Mouse (Mus musculus): ENCODE data around the gene Fat3.

The Fat3 gene

DNA sequence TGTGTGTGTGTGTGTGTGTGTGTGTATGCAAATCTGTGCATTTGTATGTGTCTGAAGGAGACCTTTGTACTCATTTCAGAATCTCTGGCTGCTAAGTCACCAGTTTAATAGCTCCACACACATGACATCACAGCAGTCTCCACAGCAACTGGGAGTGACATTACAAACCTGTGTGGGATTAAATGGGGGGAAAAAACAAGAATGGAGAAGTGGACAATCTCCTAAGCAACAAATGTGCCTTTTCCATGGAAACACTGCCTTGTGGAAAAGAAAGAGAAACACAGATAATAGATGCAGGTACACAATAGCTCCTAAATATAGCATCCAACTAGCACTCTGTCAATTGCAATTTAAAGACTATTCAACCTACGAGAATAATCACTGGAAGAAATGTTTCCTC is 353.4 kb downstream of the Fat3 start:
- DNase-seq (ENCODE audit: low read depth, low spot score) = no peak

DNA sequence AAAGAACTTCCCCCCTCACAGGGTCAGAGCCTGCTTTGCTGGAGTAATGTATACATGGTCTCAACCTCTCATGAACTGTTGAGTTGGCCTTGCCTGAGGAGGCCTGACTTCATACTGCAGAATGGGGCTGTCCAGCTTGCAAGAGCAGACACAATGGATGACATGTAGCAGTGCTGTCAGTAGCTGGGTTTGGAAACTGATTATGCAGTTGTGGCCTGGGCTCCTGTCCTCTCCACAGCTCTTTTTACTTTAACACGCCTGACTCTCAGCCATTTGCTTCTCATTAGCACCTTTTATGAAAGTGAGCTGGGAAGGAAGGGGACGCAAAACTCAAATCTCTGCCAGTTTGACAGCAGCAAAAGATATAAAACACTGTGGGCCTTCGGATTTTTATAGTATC is 356.4 kb downstream of the Fat3 start:
- DNase-seq (ENCODE audit: low read depth, low spot score) = no peak

GRCm38 (mm10) chr9:16139300-16139699 is 361.8 kb downstream of the Fat3 start:
- DNase-seq (ENCODE audit: low read depth, low spot score) = no peak

DNA sequence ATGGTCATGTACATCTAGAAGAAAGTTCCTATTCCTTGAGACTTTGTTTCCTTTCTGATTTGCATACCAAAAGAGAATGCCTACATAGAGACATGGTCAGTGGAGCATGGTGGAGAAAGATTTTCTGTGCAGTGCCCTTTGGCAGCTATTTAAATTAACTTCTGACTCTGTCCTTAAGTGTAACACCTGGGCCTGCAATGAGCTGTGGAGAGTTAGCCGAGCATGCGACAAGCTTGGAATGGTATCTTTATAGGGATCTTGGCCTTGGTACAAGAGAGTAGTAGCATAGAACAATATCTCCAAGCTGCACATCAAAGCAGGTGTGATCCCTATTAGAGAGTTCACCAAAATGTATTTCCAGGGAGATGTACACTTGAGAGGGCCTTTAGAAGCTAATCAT is 368.0 kb downstream of the Fat3 start:
- DNase-seq (ENCODE audit: low read depth, low spot score) = peak; percentile 59

GRCm38 (mm10) chr9:16132594-16132993 is 368.5 kb downstream of the Fat3 start:
- DNase-seq (ENCODE audit: low read depth, low spot score) = no peak

GRCm38 (mm10) chr9:16121756-16122155 is 379.3 kb downstream of the Fat3 start:
- no peak for DNase-seq (ENCODE audit: low read depth, low spot score)

DNA sequence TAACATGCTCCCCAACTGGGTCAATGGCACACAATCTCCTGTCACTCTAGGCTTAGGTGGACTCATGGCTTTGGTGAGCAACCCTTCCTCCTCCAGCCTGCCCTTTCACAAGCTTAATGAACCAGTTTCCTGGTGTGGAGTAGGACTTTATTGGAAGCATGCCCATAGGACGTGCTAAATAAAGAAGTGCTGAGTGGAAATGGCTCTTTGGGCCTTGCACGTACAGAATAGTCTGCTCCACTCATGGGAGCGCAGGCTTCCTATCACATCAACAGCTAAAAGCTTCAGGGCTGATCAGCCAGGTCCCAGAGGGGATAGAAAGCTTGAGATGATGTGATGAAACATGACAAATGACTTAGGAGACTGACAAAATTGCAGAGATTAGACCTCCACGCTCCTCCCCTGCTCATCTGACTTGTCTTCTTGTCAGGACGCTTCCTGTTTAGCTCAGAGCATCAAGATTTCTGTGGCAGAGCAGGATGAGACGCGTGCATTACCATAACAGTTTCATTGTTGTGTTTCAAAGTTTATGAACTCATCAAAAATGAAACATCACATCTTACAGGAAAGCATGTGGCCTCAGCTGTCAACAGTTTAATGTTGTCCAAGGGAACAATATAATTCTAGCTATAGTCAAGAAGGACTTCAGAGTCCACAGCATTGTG is 386.1 kb downstream of the Fat3 start:
- no peak for DNase-seq (ENCODE audit: low read depth, low spot score)

DNA sequence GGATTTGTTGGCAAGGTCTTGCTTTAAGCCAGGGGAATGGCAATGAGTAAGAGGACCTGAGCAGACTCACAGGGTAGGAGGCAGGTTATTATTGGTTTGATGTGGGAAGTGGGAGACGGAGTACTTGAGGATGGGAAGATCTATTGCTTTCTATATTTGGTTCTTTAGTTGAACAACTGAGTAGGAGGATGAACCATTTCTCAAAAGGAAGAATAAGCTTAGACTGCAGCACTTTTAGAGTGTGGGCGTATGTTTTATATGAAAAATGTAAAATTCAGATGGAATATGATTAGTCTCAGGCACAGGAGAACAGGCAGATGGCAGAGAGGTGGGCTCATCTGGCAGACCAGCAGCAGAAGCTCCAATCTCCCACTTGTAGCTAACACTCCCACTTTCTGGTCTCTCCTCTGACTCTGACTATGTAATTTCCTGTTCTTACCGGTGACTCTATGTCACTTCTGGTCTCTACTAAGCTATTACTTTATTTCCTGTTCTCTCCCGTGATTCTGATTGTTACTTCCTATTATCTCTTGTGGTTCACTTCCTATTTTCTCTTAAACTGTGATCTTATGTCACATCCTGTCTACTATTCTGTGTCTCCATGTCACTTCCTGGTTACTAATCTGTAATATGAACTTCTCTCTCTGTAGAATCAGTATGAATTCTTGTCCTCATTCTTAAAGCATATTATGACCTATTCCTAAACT is 387.0 kb downstream of the Fat3 start:
- peak; percentile 37 for DNase-seq (ENCODE audit: low read depth, low spot score)

GRCm38 (mm10) chr9:16107900-16108299 is 393.2 kb downstream of the Fat3 start:
- DNase-seq (ENCODE audit: low read depth, low spot score) = no peak

DNA sequence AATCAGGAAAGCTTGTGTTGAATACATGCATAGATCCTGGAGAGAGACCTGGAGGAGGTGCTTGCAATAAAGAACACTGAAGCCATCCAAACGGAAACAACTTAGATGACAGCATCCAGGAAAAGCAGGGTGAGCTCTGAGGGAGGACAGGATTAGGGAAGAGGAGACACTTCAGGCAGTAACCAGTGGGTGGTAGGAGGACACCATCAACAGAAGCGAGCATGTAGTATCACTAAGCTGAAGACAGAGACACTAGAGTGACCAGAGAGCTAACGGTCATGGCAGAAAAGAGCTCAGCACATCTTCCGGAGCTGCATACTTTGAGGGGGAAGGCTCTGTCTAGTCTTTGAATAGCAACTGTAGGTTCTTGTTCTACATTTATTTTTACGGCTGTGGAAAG is 393.7 kb downstream of the Fat3 start:
- no peak for DNase-seq (ENCODE audit: low read depth, low spot score)

DNA sequence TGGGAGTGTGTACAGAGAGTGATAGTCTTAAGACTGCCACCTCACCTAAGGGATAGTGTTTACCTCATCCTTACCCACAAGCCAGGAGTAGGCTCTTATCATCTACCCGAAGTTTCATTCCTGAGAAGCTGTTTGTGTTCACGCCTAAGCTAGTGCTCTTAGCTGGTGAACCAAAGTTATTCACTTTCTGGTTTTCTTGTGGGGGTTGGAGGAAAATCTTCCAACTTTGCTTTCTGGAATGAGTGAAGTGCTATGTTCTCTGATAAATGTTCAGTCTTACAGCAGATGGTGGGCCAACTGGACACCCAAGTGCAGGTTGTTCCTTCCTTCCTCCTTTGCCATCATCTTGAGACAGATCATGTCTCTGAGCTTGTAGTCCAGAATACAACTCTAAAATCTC is 402.5 kb downstream of the Fat3 start:
- no peak for DNase-seq (ENCODE audit: low read depth, low spot score)

DNA sequence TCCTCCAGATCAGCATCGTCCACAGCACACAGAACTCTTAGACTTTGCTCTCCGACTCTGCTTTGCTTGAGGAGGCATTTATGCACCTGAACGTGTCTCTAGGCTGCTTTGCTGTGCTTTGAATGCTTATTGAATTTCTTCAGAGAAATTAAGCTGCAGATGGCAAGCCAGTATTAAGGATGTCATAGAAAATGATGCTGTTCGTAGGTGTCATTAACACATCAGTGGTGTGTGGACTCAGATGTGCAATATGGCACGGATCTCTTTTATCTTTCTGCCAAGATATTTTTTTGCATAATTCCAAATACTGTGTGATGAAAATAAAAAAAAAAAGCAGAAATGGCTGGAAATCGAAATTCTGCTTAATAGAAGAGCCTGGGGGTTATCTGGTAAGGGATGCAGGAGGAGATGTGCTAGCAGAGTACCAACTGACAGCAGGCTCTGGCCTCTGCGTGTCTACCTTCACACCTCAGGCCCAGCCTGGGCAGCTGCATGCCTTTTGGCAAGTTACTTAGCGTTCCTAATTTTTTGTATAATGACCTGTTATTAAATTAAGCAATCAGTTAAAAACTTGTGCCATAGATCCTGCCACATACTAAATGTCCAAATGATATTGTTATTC is 407.9 kb downstream of the Fat3 start:
- DNase-seq (ENCODE audit: low read depth, low spot score) = no peak

DNA sequence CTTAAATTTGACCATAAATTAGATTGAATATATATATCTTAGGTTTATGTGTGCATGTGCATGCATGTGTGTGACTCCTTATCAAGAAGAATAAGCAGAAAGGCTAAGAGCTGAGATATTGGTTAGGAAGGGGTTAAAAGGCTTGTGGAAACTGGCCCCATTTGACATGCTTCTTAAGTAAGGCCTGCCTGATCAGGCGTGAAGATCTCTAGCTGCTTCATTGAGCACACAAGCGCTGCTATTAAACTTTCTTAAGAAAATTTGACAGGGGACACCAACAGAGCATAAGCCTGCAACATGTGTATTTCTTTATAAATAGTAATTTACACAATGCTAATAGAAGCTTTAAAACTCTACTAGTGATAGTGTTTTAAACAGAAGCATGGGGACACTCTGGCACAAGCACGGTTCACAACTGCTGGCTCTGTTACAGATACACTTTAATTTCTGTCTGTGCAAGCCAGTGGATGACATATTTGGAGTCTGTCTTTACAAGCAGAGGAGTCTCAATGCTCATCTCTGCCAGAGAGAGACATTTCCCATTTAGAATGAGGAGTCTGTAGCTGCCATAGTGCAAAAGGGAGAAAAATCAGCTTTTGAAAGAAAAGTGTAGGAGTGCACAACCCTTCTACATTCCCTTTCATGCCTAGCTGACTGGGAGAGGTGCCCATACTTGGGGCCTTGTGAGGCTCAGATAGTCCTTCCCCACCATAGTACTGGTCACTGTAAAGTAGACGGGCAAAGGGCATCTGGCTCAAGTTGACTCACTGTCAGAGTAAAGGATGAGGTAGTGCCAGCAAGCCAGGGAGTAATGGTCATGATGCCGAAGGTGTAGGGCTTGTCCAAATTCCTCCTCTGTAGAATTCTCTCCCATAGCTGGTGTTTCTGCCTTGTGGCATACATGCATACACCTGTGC is 408.8 kb downstream of the Fat3 start:
- DNase-seq (ENCODE audit: low read depth, low spot score) = peak; percentile 81

DNA sequence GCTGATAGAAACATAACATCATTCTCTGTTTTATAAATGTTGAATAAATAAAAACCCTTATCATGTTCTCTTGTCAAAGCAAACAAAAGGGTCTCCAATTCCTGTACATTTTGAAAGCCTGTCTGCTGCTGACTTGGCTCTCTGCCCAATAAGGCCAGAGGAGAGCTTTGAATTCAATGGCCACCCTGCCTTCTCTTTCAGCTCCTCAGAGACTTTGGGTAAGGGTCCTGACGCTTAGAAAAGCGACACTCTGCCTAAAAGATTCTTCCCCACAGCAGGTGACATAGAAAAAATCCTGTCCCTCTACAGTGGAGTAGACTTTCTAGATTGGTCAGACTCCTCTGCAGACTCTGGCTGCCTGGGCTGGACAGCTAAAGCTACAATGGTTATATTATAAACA is 421.8 kb downstream of the Fat3 start:
- no peak for DNase-seq (ENCODE audit: low read depth, low spot score)

- no peak for DNase-seq (ENCODE audit: low read depth, low spot score)
Measured at GRCm38 (mm10) chr9:16074664-16075063, 426.4 kb downstream of the Fat3 start.

- no peak for DNase-seq (ENCODE audit: low read depth, low spot score)
Measured at GRCm38 (mm10) chr9:16074116-16074515, 427.0 kb downstream of the Fat3 start.

DNA sequence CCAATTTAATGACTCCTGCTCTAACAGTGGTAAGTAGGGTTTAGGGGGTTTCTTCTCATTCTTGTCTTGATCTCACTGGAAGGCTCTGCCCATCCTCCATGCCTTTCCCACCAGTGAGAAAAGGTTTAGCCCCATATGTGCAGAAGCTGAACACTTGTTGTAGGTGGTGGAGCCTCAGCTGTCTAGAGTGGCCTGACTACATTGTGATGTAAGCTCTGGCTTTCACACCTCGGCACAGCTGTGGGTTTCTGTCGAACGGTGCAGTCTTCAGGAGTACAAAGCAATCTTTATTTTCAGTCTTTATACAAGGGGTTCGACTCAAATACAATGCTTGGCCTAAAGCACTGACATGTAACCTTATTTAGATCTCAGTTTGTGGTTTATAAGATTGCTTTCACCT is 437.6 kb downstream of the Fat3 start:
- no peak for DNase-seq (ENCODE audit: low read depth, low spot score)

GRCm38 (mm10) chr9:16062472-16062871 is 438.6 kb downstream of the Fat3 start:
- no peak for DNase-seq (ENCODE audit: low read depth, low spot score)

DNA sequence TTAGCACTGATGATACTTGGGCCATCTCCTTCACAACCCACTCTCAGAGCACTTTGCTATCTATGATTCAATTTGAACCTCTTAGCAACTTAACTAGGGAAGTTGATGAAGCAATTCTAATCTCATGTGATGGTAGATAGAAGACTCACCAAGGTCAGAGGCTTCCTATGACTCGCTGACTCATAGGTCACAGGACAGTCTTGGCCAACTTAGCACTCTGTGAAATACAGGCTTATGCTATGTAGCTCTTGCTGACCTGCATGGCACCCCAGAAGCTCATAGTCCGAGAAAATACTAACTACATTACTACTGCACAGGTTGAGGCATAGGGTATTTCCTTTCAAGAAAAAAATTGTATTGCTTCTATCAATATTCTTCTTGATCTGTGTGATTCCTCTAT is 454.4 kb downstream of the Fat3 start:
- DNase-seq (ENCODE audit: low read depth, low spot score) = no peak

DNA sequence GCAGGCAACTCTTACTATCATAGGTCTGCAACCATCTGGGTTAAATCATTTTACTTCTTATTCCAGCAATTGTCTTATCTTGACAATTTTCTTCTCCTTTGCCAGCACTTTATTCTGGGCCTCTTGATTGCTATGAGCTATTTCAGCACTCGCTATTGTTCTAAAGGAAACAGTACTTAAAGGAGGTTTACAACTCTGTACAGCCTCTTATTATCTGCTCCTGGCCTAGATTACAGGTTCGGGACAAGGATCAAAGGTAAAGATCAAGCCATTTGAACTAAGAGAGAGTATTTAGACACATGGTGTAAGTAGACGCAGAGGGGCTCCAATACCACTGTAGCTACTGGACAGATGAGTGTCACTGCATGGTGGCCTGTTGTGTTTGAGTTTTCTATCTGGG is 463.7 kb downstream of the Fat3 start:
- DNase-seq (ENCODE audit: low read depth, low spot score) = no peak

- no peak for DNase-seq (ENCODE audit: low read depth, low spot score)
Measured at GRCm38 (mm10) chr9:16036346-16036745, 464.7 kb downstream of the Fat3 start.

DNA sequence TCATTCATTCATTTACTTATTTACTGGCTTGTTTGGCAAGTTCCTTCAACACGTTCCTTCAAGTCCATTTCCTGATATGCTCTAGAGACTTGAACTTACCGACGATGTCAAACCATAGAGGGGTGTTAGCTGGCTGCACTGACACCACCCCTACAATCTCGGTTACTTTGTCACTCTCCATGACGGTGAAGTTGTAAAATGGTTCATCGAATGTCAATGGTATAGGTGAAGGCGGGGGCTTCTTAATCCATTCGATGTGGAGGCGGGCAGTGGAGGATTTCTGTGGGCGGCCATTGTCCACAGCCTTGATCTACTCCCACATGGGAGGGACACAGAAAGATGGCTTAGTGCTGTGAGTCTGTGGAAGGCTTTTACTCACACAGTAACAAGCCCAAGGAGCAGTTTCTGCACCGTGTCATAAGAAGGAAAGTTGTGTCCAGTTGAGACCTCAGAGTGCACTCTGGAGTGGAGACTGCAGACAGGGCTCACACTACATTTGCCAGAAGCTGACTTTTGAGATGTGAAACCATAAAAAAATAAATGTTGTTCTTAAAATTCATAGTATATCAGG is 471.3 kb downstream of the Fat3 start:
- DNase-seq (ENCODE audit: low read depth, low spot score) = no peak
